Mouse (Mus musculus): ENCODE data around the gene Mamdc2. TPM values are rescaled to one million over a fixed set of nuclear protein-coding genes. Genes with fewer than 3 reads are reported as not detected.
A peak's percentile ranks its signal among the peaks of the same experiment; 100 is the strongest.

Gene Mamdc2
- total RNA-seq, 2 experiments from 2014 or later = 2.2 to 3.7 TPM

DNA sequence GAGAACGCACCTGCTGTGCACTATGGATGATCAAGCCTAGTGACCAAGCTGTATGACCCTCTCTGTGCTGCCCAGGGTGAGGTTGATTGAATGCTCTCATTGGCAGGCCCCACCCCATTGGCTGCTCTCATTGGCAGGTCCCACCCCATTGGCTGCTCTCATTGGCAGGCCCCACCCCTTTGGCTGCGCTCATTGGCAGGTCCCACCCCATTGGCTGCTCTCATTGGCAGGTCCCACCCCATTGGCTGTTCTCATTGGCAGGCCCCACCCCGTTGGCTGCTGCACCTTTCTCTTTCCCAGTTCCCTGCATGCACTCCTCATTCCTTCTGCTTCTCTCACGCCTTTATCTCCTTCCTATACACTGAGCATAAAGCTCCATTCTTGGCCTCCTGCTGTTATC, 12.5 kb downstream of the Mamdc2 start:
- DNase-seq = no peak

DNA sequence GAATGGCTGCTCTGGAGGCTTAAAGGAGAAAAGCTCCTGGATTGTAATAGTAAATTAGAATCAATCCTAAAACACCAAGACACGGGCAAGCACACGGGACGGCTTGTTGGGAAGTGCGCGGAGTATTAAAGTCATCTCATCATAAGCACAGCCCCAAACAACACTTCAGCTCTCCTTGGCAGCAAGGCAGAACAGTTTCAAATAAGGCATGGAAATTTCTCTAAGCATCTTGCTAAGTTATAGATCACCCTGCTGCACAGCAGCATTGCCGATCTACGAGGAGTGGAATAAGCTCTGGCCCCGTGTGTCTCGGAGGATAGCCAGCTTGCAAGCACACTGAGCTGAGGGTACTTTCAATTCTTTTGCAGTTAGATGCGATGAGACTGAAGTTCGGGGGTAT, 13.8 kb downstream of the Mamdc2 start:
- DNase-seq = no peak

DNA sequence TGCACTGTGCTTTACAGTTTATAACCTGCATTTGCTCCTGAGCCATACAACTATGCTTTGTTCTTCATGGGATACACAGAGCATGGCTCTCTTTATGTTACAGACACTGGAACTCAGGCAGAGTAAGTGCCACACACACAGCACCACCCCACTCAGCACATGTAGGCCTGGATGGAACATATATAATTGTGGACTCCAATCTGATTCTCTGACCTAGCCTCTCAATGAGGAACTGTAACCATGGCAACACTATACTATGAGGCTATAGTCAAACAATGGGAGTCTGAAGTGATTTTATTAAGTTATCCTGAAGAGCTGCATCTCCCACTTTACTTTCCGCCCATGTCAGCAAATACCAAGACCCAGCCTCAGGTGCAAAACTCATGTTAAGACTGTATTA, 30.6 kb downstream of the Mamdc2 start:
- no peak for DNase-seq

DNA sequence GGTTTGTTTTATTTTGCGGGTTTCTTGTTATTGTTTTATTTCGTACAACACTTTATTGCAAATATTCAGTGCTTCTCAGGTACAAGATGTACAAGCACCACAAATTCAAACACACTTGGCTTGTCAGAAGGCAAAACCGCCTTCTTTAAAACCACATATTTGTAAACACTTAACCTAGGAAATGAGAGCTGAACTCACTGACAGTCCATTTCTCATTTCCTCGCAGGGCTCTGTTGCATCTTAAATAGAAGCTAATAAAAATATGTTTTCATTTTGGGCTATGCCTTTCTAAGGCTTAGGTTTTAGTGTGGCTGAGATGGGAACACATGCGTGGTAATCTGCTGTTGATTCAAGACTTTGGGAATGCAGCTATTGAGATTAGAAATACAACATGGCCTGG, 37.4 kb downstream of the Mamdc2 start:
- DNase-seq = no peak

DNA sequence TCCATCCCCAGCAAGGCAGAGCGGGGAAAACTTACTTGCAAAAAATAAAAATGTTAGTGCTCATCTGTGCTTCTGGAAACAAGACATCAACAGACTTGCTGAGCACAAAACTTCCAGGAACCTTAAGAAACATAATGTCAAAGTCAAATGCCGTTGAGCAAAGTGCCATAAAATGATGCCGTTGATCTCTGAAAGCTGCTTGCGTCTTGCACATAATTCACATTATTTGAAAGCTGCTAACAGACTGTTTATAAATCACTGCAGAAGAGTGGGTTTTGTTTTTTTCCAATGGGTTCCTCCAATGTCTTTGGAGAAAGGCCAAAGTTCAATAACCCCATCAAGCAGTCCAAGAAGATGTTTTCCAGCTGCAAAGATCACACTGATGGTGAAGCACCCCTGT, 37.9 kb downstream of the Mamdc2 start:
- no peak for DNase-seq

DNA sequence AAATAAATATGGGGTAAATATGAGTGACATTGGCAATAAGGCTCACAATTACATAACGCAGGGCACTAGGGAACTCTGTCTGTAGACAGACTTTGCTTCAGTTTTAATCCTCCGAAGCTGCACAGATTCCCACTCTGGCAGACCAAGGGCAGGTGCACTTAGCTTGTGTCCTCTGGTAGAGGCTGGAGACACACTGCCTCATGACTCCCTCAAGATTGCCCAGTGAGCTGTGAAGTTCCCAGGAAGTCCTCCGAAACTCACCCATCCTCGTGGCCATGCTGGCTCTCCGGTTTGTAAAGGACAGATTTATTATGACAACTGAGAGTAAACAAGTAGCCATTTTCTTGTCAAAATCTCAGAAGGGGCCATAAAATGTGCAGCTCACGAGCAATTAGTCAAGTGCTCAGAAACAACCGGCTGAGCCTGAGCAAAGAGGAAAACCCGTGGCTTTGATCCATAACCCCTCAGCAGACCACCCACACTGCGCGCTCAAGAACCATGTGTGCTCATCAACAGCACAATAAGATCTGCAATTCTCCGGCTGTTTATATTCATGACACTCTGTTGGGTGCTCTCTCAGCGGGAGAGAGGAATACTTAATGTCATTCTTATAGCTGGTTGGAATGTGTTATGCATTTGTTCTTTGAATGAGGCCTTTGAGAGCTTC, 46.6 kb downstream of the Mamdc2 start:
- no peak for DNase-seq

DNA sequence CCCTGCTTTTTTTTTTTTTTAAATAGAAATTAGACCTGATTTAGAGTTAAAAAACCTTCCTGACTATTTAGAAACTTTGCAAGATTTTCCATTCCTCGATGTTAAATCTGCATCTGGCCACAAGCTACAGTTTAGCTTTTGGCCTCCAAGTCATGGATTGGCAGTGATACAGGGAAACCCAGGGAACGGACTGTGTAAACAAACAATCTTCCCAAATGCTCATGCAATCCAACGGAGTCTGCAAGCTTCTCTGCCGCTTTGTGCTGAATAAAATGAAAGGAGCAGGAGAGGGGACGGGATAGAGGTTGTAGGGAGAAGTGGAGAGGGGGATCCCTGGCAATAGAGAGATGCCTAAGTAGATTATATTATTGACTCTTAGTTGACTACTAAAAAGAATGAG, 47.8 kb downstream of the Mamdc2 start:
- DNase-seq = peak; percentile 48

DNA sequence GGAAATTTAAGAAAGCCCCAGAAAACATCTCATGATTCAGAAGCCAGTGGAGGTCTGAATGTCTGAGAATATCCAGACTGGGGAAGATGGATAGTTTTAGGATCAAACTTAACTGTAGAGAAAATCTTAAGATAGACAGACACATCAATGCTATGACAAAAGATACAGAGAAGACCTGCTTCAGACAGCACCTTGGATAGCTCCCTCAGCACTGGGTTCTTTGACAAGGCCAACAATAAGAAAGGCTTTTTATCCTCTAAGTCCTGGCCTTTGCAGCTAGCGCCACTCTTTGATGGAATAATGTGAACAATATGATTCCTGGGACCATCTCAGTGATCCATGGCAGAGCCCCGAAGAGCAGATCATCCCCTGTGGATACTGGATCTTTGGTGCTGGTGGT, 52.3 kb downstream of the Mamdc2 start:
- peak; percentile 14 for DNase-seq

DNA sequence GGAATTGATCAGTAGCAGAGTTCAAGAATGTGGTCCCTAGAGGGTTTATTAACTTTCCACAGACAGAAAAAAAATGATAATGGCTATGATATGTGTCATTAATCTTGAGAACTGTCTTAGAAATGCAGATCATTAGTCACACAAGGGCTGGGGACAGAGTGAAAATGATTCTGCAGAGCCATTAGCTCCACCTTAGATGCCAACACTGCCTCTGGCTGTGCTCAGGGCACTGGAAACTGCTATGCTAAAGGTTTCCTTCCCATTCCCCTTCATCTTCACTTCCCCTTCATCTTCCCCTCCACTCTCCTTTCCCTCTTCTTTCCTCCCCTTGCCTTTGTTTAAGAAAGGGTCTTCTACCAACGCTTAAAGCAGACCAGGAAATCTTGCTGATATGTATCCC, 53.6 kb downstream of the Mamdc2 start:
- DNase-seq = no peak

DNA sequence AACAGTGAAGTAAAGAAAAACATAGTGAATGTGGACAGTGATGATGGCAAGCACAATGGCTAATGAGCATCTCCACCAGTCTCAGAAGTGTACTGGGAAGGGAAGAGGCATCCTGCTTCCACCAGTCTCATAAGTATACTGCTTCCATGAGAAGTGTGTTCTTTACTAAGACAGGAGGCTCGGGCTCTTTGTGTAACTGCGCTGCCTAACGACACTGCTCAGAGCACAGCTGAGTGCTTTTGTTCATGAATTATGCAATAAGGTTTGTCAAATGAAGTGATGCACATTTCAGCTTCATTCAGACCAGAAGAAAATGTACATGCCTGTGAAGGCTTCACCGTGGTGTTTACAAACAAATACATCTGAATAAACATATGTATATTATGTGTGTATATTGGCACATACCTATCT, 59.4 kb downstream of the Mamdc2 start:
- DNase-seq = no peak

DNA sequence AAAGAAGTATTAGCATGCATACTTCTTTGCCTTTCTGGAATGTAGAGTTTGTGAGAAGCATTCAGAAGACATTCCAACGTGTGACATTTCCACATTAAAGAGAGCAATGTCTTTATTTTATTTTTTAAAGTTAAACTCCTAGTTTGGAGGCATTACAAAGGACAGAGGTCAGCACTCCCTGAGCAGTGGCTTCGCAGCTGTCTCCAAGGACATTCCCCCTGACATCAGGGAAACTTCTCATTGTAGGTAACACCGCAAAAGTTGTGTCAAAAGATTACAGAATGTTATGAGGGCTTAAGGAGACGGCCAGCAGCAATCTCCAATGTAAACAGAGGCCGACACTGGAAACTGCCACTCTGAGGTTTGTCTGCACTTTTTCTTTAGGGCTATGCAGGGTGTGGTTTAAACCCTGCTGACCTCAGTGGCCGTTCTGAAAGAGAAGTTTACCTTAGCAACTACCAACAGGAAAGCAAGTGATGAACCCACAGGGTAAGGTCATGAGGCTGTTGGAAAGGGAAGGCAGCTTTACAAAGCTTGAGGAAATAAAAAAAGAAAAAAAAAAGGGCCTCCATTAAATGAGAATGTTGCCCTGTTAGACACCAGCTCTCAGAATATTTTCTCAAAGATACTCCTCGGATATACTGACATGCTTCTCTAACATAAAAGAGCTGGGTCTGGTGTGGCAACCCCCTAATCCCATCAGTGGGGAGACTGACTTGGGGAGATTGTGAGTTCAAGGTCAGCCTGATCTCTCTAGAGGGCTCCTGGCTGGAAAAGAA, 60.0 kb downstream of the Mamdc2 start:
- DNase-seq = no peak

DNA sequence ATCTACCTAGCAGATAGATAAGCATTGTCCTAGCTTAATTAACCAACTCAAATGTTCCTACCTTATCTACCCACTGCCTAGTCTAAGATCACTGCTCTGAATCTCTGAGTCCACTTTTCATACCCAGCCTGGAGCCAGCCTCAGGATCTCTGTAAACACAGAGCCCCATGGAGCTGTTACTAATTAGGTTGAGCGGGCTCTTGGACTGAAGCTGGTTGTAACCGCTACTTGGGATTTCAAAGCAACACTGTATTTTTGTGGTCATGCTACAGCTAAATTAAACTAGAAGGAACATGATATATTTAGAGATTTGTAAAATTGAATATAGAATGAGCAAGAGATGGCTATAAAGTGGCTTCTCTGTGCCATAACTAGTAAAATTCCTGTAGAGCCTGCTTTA, 65.8 kb downstream of the Mamdc2 start:
- DNase-seq = no peak

DNA sequence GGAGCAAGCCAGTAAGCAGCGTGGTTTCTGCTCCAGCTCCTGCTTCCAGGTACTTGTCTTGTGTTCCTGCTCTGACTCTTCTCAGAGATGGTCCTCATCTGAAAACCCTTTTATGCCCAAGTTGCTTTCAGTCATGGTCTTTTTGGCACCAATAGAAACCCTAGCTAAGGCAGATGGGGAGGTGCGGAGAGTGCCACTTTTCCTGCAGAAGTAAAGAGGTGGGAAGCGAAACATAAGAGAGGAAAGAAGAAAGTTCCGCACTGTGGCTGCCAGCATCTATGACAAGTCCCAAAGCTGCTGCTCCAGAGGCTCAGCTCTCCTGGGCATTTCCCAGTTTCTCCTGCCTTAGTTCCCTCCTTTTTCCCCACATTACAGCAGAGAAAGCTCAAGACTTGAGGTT, 67.3 kb downstream of the Mamdc2 start:
- no peak for DNase-seq

DNA sequence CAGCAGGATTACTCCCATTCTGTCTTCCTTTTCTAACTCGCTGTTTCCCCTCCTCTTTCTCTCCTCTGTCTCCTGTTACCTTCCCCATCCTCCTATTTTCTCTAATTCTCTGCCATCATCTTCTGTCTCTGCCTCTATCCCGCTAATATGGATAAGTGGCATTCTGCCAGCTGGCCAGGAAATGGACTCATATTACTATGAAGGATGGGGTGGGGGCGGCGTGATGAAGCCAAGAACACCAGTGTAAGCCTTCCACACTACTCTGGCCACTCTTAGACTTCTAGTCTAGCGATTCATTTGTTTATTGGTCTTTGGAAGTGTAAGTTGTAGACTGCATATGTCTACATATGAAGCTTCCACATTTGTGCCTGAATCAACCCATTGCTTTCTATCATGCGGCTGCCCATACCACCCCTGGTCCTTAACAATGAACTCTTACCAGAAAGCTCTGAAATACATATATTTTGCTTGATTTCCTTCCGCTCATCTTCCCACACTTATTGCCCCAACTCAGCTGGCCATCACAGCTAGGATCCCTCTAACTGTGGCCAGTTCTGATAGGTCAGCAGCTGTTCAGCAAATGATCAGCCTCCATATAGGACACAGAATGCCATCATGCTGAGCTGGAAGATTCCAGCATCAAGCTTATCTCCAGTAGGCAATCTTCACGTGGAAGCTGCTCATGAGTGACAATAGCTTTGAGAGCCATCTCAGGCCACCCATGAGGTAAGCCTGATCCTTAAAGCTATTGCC, 68.3 kb downstream of the Mamdc2 start:
- no peak for DNase-seq

DNA sequence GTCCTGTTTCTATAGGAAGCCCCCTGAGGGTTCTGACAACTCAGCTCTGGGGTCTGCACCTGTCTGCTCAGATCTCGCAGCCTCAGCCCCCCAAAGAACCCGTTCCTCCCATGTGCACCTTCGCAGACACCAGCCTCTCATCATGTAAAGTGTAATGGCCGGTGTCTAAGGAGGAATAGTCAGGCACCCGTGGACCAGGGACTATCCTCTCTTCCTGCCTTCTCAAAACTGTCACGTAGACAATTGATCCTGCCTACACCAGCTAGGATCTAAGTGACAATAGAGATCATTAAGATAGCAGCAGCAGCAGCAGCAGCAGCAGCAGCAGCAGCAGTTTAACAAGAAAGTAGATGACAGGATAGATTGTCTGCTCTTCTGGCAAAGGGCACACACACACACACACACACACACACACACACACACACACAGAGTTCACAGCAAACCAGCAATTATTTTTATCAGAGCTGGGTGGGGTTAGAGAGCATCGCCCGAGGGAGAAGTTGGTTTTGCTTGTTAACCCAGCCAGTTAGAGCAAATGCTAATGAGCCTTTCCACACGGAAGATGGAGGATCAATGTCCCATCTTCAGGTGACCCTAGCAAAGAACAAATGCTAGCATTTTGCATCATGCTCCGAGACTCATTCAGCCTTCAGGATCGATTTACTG, 71.6 kb downstream of the Mamdc2 start:
- no peak for DNase-seq

DNA sequence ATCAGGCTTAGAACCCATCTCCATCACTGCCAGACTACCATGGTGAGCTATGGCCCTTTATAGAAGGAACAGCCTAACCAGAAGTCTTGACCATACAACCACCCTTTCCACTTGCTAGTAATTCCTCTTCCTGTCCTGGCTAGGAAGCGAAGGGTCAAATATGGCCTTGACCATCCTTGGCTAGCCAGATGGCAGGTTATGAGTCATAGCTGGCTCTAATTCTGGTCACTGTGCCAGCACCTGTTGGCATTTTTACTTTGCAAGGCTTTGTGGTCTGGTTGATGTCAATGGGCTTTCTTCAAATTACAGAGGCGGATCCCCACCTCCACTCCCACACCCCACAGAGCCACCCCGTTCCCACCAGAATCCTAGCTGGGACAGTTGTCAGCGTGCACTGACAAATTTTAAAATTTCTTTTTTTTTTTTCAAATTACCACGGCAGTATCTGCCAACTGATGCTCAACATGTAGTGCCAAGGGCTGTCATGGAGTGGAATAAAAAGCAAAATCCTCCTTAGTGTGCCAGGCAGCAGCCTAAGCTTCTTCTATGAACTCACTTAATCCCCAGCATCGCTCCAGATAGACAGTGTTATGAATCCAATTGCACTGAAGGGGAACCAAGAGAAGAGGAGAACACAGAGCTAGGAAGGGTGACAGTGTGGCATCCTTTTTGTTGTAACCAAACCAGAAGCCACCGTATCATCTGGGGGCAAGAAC, 73.1 kb downstream of the Mamdc2 start:
- DNase-seq = peak; percentile 16

DNA sequence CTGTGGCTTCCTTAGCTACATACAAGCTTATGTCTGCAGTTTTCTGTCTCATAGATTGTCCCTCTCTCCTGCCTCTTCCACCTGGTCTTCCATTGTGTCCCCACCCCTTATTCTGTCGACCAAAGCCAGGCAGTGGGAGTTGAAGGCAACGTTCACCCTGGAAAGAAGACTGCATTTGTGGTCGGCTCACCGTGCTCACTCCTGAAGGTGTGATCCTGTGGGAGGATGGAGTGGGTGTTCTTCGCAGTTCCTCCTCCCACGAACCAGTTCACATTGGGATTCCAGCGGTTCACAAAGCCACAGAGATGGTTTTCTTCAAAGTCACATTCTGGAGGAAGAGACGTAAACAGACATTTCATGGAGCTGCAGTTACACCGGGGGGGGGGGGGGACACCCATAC, 74.5 kb downstream of the Mamdc2 start:
- DNase-seq = no peak

DNA sequence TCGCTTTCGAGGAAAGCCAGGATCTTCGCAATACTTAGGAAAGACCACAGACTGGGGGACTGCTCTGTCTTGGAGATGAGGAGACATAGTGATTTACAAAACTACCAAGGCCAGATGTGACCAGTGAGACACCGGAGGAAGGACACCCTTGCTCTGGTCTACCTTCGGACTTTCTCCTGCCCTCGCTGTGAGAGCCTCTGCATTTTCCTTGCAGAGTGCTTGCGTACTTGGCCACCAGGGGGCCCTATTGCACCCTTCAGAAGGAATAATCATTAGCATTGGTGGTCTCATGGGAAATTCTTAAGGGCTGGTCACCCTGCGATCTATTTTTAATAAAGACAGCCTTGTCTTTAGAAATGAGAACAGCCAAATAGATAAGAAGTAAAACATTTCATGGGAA, 75.0 kb downstream of the Mamdc2 start:
- DNase-seq = peak; percentile 73

DNA sequence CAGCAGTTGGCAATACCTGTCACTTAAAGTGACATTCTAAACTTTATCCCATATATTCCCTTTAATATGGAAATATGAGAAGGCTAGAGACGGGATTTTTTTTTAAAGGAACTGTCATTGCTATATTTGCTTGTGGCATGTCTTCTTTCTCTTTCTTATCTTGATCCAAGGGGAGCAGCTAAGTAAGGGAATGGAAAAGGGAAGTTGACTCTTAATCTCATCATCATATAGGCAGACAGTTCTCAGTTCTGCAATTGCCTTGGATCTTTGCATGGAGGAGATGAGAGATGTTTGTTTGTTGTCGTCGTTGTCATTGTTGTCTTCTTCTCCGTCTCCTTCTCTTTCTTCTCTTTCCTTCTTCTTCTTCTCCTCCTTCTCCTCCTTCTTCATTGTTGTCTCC, 79.0 kb downstream of the Mamdc2 start:
- DNase-seq = no peak

DNA sequence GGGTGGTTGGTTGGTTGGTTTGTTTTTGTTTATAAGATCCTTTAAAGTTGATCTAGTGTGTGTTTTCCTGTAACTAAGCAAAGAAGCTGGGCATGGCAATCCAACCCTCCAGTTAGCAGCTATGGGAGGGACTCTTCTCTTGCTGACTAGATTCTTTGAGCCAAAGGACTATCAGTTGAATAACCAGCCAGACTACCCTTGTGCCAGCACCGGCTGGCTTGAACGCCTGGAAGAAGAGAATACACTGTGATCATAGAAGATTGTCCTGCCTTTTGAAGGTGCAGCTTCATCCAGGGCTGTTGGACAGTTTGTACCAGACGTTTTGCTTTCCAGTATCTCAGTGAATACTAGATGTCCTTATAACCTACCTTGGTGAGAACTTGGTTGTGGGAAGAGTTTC, 86.2 kb downstream of the Mamdc2 start:
- no peak for DNase-seq

DNA sequence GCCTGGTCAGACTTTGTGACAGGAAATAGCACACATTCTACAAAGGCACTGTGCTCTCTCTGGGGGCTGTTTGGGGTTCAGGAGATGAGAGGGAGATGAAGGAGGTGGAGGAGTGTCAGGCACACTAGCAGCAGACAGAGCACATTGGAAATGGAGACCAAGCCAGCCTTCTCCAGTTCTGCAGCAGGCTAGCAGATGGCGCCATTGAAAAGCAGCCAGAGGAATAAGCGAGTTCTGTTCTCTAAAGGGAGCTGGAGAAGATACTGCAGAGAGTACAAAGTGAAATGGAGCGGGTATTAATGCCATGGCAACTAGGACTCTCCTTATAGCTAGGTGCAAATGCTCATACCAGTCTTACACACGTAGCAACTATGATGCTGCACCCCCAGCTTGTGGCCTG, 87.1 kb downstream of the Mamdc2 start:
- DNase-seq = no peak

DNA sequence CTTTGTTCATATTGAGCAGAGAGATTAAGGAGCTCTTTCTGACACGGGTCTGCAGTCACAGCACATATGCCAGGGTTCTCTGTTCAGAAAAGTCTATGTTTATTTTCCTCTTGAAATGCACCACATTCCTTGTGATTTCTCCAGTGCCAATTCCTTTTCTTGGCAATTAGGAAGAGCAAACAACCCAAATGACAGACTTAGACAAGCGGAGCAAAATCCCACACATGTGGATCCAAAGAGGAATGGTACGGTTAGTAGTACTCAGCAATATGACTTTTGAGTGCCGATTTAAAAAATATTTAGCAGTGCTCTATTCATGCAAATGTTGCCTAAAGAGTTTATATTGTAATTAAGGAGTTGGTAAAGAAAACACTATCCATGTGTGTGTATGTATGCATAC, 87.7 kb downstream of the Mamdc2 start:
- DNase-seq = no peak

Measured in adrenal gland, postnatal 10 days (tissue).